Mouse (Mus musculus) hindbrain, embryonic 13.5 days (tissue): ENCODE data around the gene Pgc. TPM values are rescaled to one million over a fixed set of nuclear protein-coding genes. Genes with fewer than 3 reads are reported as not detected.

Experiments
- ATAC-seq: fragments of 200-750 bp; cut with Nextera tagmentation; 2 replicates; pipeline ENCODE4 v1.8.0; 2017; ENCODE audit warnings: moderate TSS enrichment; ENCODE audit not compliant: low FRiP score
- H3K27ac ChIP-seq: fragments of 300-500 bp; sonication (generic); 2 replicates; pipeline ENCODE4 v1.5.1; 2015; ENCODE audit warnings: inconsistent platforms, mild to moderate bottlenecking, moderate library complexity
- H3K27me3 ChIP-seq: fragments of 300-500 bp; sonication (generic); 2 replicates; pipeline ENCODE4 v1.6.1; 2015; ENCODE audit warnings: mild to moderate bottlenecking, inconsistent platforms
- H3K36me3 ChIP-seq: fragments of 300-500 bp; sonication (generic); 2 replicates; pipeline ENCODE4 v1.6.1; 2015; ENCODE audit warnings: mild to moderate bottlenecking, inconsistent platforms
- H3K4me1 ChIP-seq: fragments of 300-500 bp; sonication (generic); replicated peaks from 2 replicates; pipeline ENCODE4 v1.6.1; 2015; ENCODE audit warnings: inconsistent platforms
- H3K4me2 ChIP-seq: fragments of 300-500 bp; sonication (generic); 2 replicates; pipeline ENCODE4 v1.6.1; 2015; ENCODE audit warnings: inconsistent platforms, mild to moderate bottlenecking, moderate library complexity
- H3K4me3 ChIP-seq: fragments of 300-500 bp; sonication (generic); 2 replicates; pipeline ENCODE4 v1.5.1; 2015; ENCODE audit warnings: mild to moderate bottlenecking, inconsistent platforms
- H3K9ac ChIP-seq: fragments of 300-500 bp; sonication (generic); 2 replicates; pipeline ENCODE4 v1.6.1; 2015; ENCODE audit warnings: mild to moderate bottlenecking, inconsistent platforms
- H3K9me3 ChIP-seq: fragments of 300-500 bp; sonication (generic); 2 replicates; pipeline ENCODE4 v1.6.1; 2016; ENCODE audit warnings: inconsistent platforms
- WGBS: fragments of 180-500 bp; shearing (Covaris S2); methylation state at CpG from one replicate; pipeline ENCODE4 v1.1.7; 2015; 5-methylcytosine and 5-hydroxymethylcytosine counted together
- polyA plus RNA-seq: library from polyadenylated mRNA; unstranded; fragments of >200 nt; fragmentation: Nextera tagmentation; extraction: Ambion mirVana; gene quantifications from 2 replicates; pipeline ENCODE4 v1.2.1, GENCODE M21; 2015

Pgc gene
- not detected in 2 replicates for polyA plus RNA-seq

- H3K27ac ChIP-seq = no peak within 1 kb of the TSS
- H3K9me3 ChIP-seq = no peaks in the 10 kb centered on the region
- 78% methylated on average over 11 of the region's 11 CpGs for whole genome bisulfite sequencing
- no peaks in the 10 kb centered on the region for H3K27me3 ChIP-seq
- no peak within 1 kb of the TSS for H3K4me2 ChIP-seq
- no peaks in the 10 kb centered on the region for H3K4me1 ChIP-seq
- no peaks in the 10 kb centered on the region for H3K36me3 ChIP-seq
- H3K4me3 ChIP-seq = no peak within 1 kb of the TSS
- no peak for ATAC-seq
- H3K9ac ChIP-seq = no peak within 1 kb of the TSS
These were observed at the start of gene Pgc for GRCm38 (mm10) chr17:47726566-47726965. Gene Pgc, plus strand, starts transcription at chr17:47726842.

DNA sequence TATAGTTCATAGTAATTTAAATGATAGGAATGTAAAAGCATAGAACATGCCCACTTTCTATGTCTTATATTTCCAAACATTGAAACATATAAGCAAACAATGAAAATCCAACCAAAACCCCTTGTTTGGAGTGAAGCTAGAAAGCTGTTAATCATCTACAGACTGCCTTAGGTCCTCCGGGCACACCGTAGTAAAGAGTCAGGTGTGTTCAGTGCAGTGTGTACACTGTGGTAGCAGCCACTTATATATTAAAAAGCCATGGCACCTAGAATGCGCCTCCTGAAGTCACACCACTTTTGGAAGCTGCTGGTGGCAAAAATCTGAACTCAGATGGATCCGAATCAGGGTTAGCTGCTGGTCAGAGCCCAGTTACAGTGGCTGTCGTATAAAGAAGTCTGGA, 48.4 kb upstream of the Pgc start:
- H3K27ac ChIP-seq = no peak overlapping the region
- H3K9me3 ChIP-seq = no peaks in the 10 kb centered on the region
- 0 out of 2 replicates have a peak, but pooled peaks cover 3% of the 10 kb centered on the region for H3K27me3 ChIP-seq
- ATAC-seq = no peak
- H3K4me3 ChIP-seq = no peak overlapping the region
- no peak overlapping the region for H3K4me2 ChIP-seq
- peaks cover 4% of the 10 kb centered on the region for H3K4me1 ChIP-seq
- H3K36me3 ChIP-seq = peaks cover 71% of the 10 kb centered on the region
- H3K9ac ChIP-seq = no peak overlapping the region
- 94% methylated on average over 5 of the region's 5 CpGs for WGBS

GRCm38 (mm10) chr17:47678702-47679101, 47.9 kb upstream of the Pgc start:
- Histone ChIP-seq H3K4me2 (no peak overlapping the region), H3K27me3 (no peaks in the 10 kb centered on the region), H3K27ac (no peak overlapping the region), H3K4me1 (0 out of 2 replicates have a peak, but pooled peaks cover 3% of the 10 kb centered on the region), H3K4me3 (no peak overlapping the region), H3K36me3 (peaks cover 74% of the 10 kb centered on the region), H3K9ac (no peak overlapping the region), H3K9me3 (no peaks in the 10 kb centered on the region)
- 86% methylated on average over 5 of the region's 5 CpGs for WGBS
- ATAC-seq = no peak

DNA sequence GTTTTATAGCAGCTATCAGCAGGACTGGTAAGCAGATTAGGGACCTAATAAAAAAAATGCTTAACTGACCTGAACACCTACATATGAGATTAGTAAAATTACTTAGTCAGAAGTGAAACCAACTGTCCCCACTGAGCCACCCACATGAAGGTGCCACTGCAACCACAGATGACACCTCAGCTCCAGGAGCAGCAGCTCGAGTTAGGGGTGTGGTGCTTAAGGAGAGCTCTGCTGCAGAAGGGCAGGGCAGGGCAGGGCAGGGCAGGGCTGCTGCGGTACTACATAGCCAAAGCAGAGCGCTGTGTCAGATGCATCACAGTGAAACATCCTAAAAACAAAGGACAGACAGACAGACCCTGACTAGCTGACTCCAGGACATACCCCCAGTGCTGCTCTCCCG, 43.8 kb upstream of the Pgc start:
- WGBS = 95% methylated on average over 4 of the region's 4 CpGs
- H3K36me3 ChIP-seq = peaks cover 80% of the 10 kb centered on the region

DNA sequence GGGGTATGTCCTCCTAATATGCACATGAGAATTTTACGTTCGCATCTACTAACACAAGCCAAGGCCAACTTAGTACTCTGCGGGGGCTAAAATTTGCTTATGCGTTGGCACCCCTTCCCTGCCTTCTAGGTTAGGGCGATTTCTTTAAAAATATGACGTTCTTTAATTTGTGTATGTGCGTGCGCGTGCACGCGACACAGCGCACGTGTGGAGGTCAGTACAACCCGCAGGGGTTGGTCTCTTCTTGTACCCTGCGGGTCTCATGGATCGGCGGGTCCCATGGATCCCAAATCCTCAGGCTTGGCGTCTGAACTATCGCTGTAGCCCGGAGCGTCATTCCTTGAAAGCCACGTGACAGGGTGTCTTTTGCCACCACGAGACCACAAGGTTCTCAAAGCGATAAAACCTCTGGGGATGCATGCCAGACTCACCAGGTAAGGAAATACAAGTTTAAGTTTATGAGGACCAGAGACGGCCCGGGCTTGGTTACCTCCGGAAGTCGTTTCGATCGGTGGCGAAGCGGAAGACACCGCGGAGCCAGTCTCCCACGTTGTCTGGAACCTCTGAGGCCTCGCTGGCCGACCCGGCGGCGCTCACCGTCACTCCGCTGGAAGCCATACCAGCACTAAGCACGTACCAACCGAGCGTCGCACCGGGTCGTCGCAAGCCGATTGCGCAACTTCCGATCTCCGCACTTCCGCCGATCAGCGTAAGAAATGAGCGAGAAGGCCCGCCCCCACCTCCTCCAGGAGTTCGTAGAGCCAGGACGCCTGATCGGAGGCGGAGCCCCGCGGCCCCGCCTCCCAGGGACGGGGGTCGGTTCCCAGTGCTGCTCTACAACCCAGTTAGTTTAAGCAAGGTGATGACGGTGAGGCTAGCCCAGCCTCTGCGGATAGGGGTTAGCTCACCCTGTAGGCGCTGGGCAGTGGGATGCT, 39.0 kb upstream of the Pgc start:
- H3K36me3 ChIP-seq = peaks cover 35% of the 10 kb centered on the region
- peak overlapping the region; percentile 72 for H3K4me3 ChIP-seq
- H3K4me1 ChIP-seq = peaks cover 34% of the 10 kb centered on the region
- peak; percentile 92 for ATAC-seq
- H3K4me2 ChIP-seq = peak overlapping the region; percentile 77
- WGBS = 1% methylated on average over 70 of the region's 70 CpGs
- no peaks in the 10 kb centered on the region for H3K9me3 ChIP-seq
- peak overlapping the region; percentile 91 for H3K27ac ChIP-seq
- H3K27me3 ChIP-seq = 0 out of 2 replicates have a peak, but pooled peaks cover 15% of the 10 kb centered on the region
- peak overlapping the region; percentile 90 for H3K9ac ChIP-seq

More for the DNA sequence above, 43.8 kb upstream of the Pgc start:
- Histone ChIP-seq H3K27me3 (no peaks in the 10 kb centered on the region), H3K4me1 (peaks cover 15% of the 10 kb centered on the region), H3K4me2 (no peak overlapping the region), H3K27ac (no peak overlapping the region), H3K9ac (no peak overlapping the region), H3K4me3 (no peak overlapping the region), H3K9me3 (no peaks in the 10 kb centered on the region)
- no peak for ATAC-seq

DNA sequence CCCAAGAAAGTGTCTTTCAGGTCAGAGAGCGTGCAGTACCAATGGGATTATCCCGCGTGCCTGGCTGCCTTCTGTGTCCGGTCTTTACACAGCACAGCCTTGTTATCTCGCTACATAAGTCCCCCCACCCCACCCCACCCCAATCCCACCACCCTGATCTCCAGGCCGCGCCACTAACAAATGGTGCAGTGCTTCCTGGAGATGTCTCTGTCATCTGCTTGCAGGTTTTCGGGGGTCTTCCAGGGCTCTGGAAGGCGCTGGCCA, 38.4 kb upstream of the Pgc start, which contains the start of gene Tomm6:
Tomm6 (minus strand) TSS at position 43 of the 264 bp plus-strand sequence.
- H3K4me1 ChIP-seq = peaks cover 34% of the 10 kb centered on the region
- H3K4me2 ChIP-seq = peak within 1 kb of the TSS; percentile 77
- H3K9ac ChIP-seq = peak within 1 kb of the TSS; percentile 90
- H3K27me3 ChIP-seq = peaks cover 21% of the 10 kb centered on the region
- peak within 1 kb of the TSS; percentile 91 for H3K27ac ChIP-seq
- peak within 1 kb of the TSS; percentile 72 for H3K4me3 ChIP-seq
- H3K9me3 ChIP-seq = no peaks in the 10 kb centered on the region
- WGBS = 0% methylated on average over 9 of the region's 9 CpGs
- peaks cover 29% of the 10 kb centered on the region for H3K36me3 ChIP-seq
- ATAC-seq = no peak

GRCm38 (mm10) chr17:47688608-47689575, 37.8 kb upstream of the Pgc start, which contains the start of gene Frs3:
Gene Frs3, plus strand, starts transcription at chr17:47689030.
- H3K4me3 ChIP-seq = peak within 1 kb of the TSS; percentile 72
- peak; percentile 62 for ATAC-seq
- H3K4me2 ChIP-seq = peak within 1 kb of the TSS; percentile 77
- H3K4me1 ChIP-seq = peaks cover 37% of the 10 kb centered on the region
- peaks cover 26% of the 10 kb centered on the region for H3K27me3 ChIP-seq
- peak within 1 kb of the TSS; percentile 90 for H3K9ac ChIP-seq
- peak within 1 kb of the TSS; percentile 91 for H3K27ac ChIP-seq
- under 1% methylated on average over 57 of the region's 58 CpGs for WGBS
- peaks cover 23% of the 10 kb centered on the region for H3K36me3 ChIP-seq
- H3K9me3 ChIP-seq = no peaks in the 10 kb centered on the region

DNA sequence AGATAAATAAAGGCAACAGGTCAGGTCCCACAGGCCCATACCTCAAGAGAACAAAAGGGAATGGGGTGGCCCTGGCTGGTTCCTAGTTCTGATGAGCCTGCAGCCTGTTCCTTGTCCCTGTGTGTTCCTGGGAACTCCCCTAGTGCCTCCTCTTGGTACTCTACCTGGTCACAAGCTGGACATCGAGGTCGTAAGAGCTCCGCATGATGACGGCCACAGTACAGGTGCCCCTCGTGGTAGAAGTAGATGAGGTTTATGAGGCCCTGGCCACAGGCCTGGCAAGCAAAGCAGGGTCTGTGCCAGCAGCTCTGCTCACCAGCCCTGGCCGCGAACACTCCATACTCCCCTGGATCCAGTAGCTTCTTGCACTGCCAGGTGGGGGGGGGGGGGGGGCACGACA, 36.7 kb upstream of the Pgc start:
- no peaks in the 10 kb centered on the region for H3K9me3 ChIP-seq
- no peak overlapping the region for H3K9ac ChIP-seq
- H3K4me3 ChIP-seq = peak overlapping the region; percentile 72
- ATAC-seq = no peak
- H3K27ac ChIP-seq = no peak overlapping the region
- peaks cover 26% of the 10 kb centered on the region for H3K27me3 ChIP-seq
- peak overlapping the region; percentile 77 for H3K4me2 ChIP-seq
- H3K4me1 ChIP-seq = peaks cover 43% of the 10 kb centered on the region
- H3K36me3 ChIP-seq = peaks cover 13% of the 10 kb centered on the region
- WGBS = 83% methylated on average over 8 of the region's 8 CpGs

DNA sequence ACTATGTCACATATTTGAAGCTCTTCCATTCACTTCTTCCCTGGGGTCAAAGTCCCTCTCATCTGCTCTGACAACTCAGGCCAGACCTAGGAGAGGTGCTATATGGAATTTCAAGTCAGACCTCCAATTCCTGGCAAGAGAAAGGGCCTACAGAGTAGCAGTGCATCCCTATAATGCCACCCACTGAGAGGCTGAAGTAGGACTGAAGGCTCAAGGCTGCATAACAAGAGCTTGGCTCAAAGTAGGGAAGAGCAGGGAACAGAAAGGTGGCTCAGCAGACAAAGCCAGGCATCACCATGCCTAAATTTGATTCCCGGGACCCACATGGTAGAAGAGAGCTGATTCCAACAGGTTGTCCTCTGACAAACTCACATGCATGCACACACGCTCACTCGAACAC, 35.0 kb upstream of the Pgc start:
- no peaks in the 10 kb centered on the region for H3K36me3 ChIP-seq
- H3K9ac ChIP-seq = no peak overlapping the region
- H3K27ac ChIP-seq = no peak overlapping the region
- no peak for ATAC-seq
- no peak overlapping the region for H3K4me2 ChIP-seq
- WGBS = 85% methylated on average over 3 of the region's 3 CpGs
- peaks cover 26% of the 10 kb centered on the region for H3K27me3 ChIP-seq
- H3K4me1 ChIP-seq = peaks cover 42% of the 10 kb centered on the region
- no peak overlapping the region for H3K4me3 ChIP-seq
- no peaks in the 10 kb centered on the region for H3K9me3 ChIP-seq

DNA sequence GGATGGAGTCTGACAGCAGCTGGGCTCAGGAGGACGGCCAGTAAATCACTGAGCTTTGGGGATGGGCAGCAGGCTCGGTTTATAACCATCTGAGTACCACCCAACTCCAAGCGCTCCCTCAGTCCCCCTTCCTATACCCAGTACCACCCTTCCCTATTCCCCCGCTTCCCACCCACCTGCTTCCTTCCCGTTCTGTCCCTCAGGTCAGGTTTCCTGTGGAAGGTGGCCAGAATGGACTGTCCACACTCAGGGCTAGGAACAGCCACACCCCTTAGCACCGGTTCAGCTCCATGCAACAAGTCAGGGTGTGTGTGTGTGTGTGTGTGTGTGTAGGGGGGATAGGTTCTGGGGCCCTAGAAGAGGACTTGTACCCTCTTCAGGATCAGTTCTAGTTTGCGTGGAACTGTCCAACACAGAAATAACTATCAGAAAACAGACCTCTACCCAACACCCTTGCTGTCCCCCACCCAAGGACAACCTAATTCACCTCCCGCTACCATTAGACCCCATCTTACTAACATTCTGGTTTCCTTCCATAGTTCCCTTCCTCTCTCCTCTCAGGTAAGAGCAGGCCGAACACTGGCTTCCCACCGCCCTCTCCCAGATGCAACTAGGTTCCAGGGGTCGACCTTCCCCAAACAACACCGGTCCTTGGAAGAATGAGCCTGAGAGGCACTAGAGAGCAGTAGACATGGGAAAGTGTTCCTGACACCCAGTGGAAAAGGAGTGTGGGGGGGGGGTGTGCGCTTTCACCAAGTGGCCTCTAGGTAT, 32.8 kb upstream of the Pgc start:
- peaks cover 34% of the 10 kb centered on the region for H3K4me1 ChIP-seq
- ATAC-seq = no peak
- H3K9me3 ChIP-seq = no peaks in the 10 kb centered on the region
- H3K9ac ChIP-seq = peak overlapping the region; percentile 93
- peaks cover 4% of the 10 kb centered on the region; the same call in 1 of the 2 replicates for H3K36me3 ChIP-seq
- H3K4me3 ChIP-seq = peak overlapping the region; percentile 75
- 41% methylated on average over 12 of the region's 13 CpGs for WGBS
- H3K27me3 ChIP-seq = peaks cover 26% of the 10 kb centered on the region
- H3K27ac ChIP-seq = peak overlapping the region; percentile 83
- H3K4me2 ChIP-seq = peak overlapping the region; percentile 72

DNA sequence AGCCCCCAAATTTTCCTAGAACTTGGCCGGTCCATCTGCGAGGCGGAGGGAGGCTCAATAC, 32.4 kb upstream of the Pgc start, which contains the start of gene Gm21981:
Gm21981 (minus strand) TSS at position 14 of the 61 bp plus-strand sequence.
- no peaks in the 10 kb centered on the region for H3K9me3 ChIP-seq
- peak within 1 kb of the TSS; percentile 93 for H3K9ac ChIP-seq
- H3K27ac ChIP-seq = peak within 1 kb of the TSS; percentile 83
- 0% methylated on average over 3 of the region's 3 CpGs for WGBS
- peak within 1 kb of the TSS; percentile 72 for H3K4me2 ChIP-seq
- no peak for ATAC-seq
- peaks cover 30% of the 10 kb centered on the region for H3K4me1 ChIP-seq
- peak within 1 kb of the TSS; percentile 75 for H3K4me3 ChIP-seq
- peaks cover 8% of the 10 kb centered on the region for H3K36me3 ChIP-seq
- peaks cover 26% of the 10 kb centered on the region for H3K27me3 ChIP-seq
